22 mouse cellular contexts compared by ENCODE assay signal in the genomic region with DNA sequence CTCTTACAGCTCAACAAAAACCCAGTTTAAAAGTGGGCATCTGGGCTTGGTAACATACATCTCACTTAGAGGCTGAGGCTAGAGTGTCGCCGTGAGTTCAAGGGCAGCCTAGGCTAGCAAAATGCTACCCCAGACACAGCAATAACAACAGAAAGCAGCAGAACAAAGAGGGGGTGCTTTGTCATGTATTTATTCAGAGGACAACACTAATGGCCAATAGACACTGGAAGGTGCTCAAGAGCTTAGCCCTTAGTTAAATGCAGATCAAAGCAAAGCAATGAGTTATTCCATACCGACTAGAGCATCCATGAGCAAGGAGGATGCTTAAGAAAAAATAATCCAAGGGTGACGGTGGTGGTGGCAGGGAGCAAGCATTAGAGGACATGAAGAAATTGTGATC.
"Had no signal": no experiment of that assay in that cellular context is flagged by ENCODE, and none has a peak within 500 bp of the region (broad histone marks: within the 10 kb centered on the region; RNA-seq: fewer than 3 reads in every experiment).

No protein-coding gene starts in this region.

- H3K36me3 ChIP-seq: heart, embryonic 13.5 days; heart, embryonic 15.5 days; hindbrain, embryonic 10.5 days; hindbrain, embryonic 12.5 days; intestine, embryonic 15.5 days; limb, embryonic 10.5 days; limb, embryonic 12.5 days; liver, embryonic 13.5 days; liver, embryonic 15.5 days had no signal

- H3K9me3 ChIP-seq: heart, embryonic 13.5 days; heart, embryonic 15.5 days; hindbrain, embryonic 10.5 days; hindbrain, embryonic 12.5 days; intestine, embryonic 15.5 days; limb, embryonic 10.5 days; limb, embryonic 12.5 days; liver, embryonic 13.5 days; liver, embryonic 15.5 days had no signal

- H3K27ac ChIP-seq: heart, adult 2 months; heart, embryonic 13.5 days; heart, embryonic 15.5 days; hindbrain, embryonic 10.5 days; hindbrain, embryonic 12.5 days; hindbrain, embryonic 14.5 days; intestine, embryonic 15.5 days; left cerebral cortex, adult 2 months; limb, embryonic 10.5 days; limb, embryonic 12.5 days; liver, embryonic 13.5 days; liver, embryonic 15.5 days had no signal

- H3K9ac ChIP-seq: heart, embryonic 13.5 days; heart, embryonic 15.5 days; hindbrain, embryonic 12.5 days; hindbrain, embryonic 14.5 days; intestine, embryonic 15.5 days; limb, embryonic 12.5 days; liver, embryonic 13.5 days; liver, embryonic 15.5 days had no signal

- H3K4me3 ChIP-seq: heart, adult 2 months; heart, embryonic 13.5 days; heart, embryonic 15.5 days; hindbrain, embryonic 10.5 days; hindbrain, embryonic 12.5 days; intestine, embryonic 15.5 days; left cerebral cortex, adult 2 months; limb, embryonic 10.5 days; limb, embryonic 12.5 days; liver, embryonic 13.5 days; liver, embryonic 15.5 days had no signal

- DNase-seq: gastrocnemius, postnatal 14 days; gastrocnemius, postnatal 36 days; heart, adult 2 months; heart, postnatal 14 days; heart, postnatal 36 days; kidney, adult 18-20 months; kidney, adult 8-10 months; kidney, postnatal 10 days; kidney, postnatal 4 days; layer of hippocampus, adult 9-11 months; liver; liver, embryonic 13.5 days had no signal

- H3K4me1 ChIP-seq: intestine, embryonic 15.5 days; liver, embryonic 15.5 days had no signal
